Mouse (Mus musculus): ENCODE data around the gene Btbd18.

DNA sequence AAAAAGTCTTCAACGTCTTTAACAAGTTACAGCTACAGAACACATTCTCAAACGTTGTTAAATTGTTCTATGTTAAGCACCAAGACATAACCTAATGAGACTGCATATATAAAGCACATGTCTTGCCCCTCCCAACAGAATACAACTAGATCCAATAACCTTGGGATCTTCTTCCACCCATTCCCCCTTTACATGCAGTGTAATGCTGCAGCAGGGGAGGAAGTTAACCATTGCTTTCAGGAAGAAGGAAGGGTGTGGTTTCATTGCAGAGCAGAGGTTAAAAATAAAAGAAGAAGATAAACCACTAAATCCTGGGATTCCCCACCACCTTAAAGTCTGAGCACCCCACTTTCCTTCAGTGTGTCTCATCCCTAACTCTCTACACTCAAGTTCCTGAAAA is 36.2 kb upstream of the Btbd18 start:
- TF ChIP-seq POLR2A (IDR thresholded peaks at IDR 0.05; ENCODE audit: borderline replicate concordance, control insufficient read depth, low read depth, low read length), result no peak
- no peak for TF ChIP-seq CTCF (IDR thresholded peaks at IDR 0.05; ENCODE audit: control insufficient read depth, insufficient read depth, low read length)

Data from bone marrow, adult 2 months (tissue).